Mouse (Mus musculus) heart, adult 2 months (tissue): ENCODE data around the gene Grap.

ENCODE experiments used
- CTCF ChIP-seq: fragments of 200-600 bp; IDR thresholded peaks from 2 replicates; pipeline ENCODE4 v1.8.1; 2022; ENCODE audit warnings: antibody characterized with exemption, mild to moderate bottlenecking, moderate library complexity
- EP300 ChIP-seq: fragments of 200-500 bp; IDR thresholded peaks from 2 replicates; pipeline ENCODE4 v1.6.1; 2011; ENCODE audit warnings: low read depth, low read length, control low read depth; ENCODE audit not compliant: insufficient read depth

DNA sequence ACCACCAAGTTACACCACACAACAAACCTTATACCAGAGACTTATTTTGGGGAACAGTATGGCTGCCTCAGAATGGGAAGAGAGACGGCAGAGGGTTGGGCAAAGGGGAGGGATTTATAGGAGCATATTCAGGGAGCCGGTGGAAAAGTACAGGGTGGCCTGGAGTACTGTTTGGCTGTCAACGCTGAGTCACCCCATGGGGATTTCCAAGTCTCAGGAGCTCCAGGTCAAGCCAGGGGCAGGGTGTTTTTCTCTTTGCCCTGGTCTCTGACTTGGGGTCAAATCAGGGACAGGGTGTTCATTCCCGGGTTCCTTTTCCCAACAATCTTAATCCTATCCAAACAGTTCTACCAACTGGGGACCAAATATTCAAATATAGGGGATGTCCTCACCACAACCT, 45.0 kb upstream of the Grap start:
- TF ChIP-seq CTCF (no peak), EP300 (no peak)
